Mouse (Mus musculus) cerebellum, postnatal 4 days (tissue): ENCODE measurements around the gene Vti1a.

Experiments used
- DNase-seq, 2 experiments: peaks; one replicate each; pipeline ENCODE4 v3.0.0; 2022; ENCODE audit warnings: low spot score in 2 of 2, mixed read lengths in 1 of 2

The Vti1a gene

GRCm38 (mm10) chr19:55313649-55314048 lies 2.4 kb upstream of the Vti1a start:
- no peak for DNase-seq

GRCm38 (mm10) chr19:55315452-55316108 lies 515 bp upstream of the Vti1a start, which contains the start of gene Zdhhc6:
Gene Zdhhc6 (minus strand): TSS chr19:55316032.
- DNase-seq = peak; percentile 64 to 87

GRCm38 (mm10) chr19:55316901-55317300 lies 806 bp downstream of the Vti1a start:
- no peak for DNase-seq

- DNase-seq = no peak
Measured at GRCm38 (mm10) chr19:55319036-55319435, 2.9 kb downstream of the Vti1a start.

GRCm38 (mm10) chr19:55319521-55319920 lies 3.4 kb downstream of the Vti1a start:
- DNase-seq = no peak

GRCm38 (mm10) chr19:55322604-55323003 lies 6.5 kb downstream of the Vti1a start:
- DNase-seq = no peak

GRCm38 (mm10) chr19:55327510-55327909 lies 11.4 kb downstream of the Vti1a start:
- no peak for DNase-seq

GRCm38 (mm10) chr19:55331776-55332175 lies 15.7 kb downstream of the Vti1a start:
- DNase-seq = no peak

GRCm38 (mm10) chr19:55332641-55333268 lies 16.7 kb downstream of the Vti1a start:
- DNase-seq = peak in 1 of 2 experiments; percentile 63

GRCm38 (mm10) chr19:55335881-55336280 lies 19.8 kb downstream of the Vti1a start:
- no peak for DNase-seq

GRCm38 (mm10) chr19:55336441-55336840 lies 20.3 kb downstream of the Vti1a start:
- no peak for DNase-seq

GRCm38 (mm10) chr19:55337066-55337465 lies 21.0 kb downstream of the Vti1a start:
- no peak for DNase-seq

GRCm38 (mm10) chr19:55337664-55338063 lies 21.6 kb downstream of the Vti1a start:
- DNase-seq = no peak

GRCm38 (mm10) chr19:55340521-55340920 lies 24.4 kb downstream of the Vti1a start:
- no peak for DNase-seq

- DNase-seq = no peak
Measured at GRCm38 (mm10) chr19:55341377-55341776, 25.3 kb downstream of the Vti1a start.

- DNase-seq = no peak
Measured at GRCm38 (mm10) chr19:55342423-55342822, 26.3 kb downstream of the Vti1a start.

- DNase-seq = no peak
Measured at GRCm38 (mm10) chr19:55343274-55343673, 27.2 kb downstream of the Vti1a start.

- no peak for DNase-seq
Measured at GRCm38 (mm10) chr19:55348187-55348586, 32.1 kb downstream of the Vti1a start.

GRCm38 (mm10) chr19:55350673-55351378 lies 34.7 kb downstream of the Vti1a start:
- no peak for DNase-seq

- DNase-seq = no peak
Measured at GRCm38 (mm10) chr19:55362606-55363005, 46.5 kb downstream of the Vti1a start.

GRCm38 (mm10) chr19:55369691-55370090 lies 53.6 kb downstream of the Vti1a start:
- no peak for DNase-seq

GRCm38 (mm10) chr19:55376331-55376730 lies 60.2 kb downstream of the Vti1a start:
- DNase-seq = no peak

- DNase-seq = no peak
Measured at GRCm38 (mm10) chr19:55377465-55377864, 61.4 kb downstream of the Vti1a start.
